ENCODE assay signal across 10 mouse cellular contexts in genomic region chr17:47600601-47601388, GRCm38 (mm10). TPM values are rescaled to one million over a fixed set of nuclear protein-coding genes. Genes with fewer than 3 reads are reported as not detected.
DNase-seq lines count a peak whose midpoint lies in the region; ATAC-seq and TF ChIP-seq lines count a peak whose summit lies in the region.
"Had no signal": no experiment of that assay in that cellular context is flagged by ENCODE, and none has a peak within 500 bp of the region (broad histone marks: within the 10 kb centered on the region; RNA-seq: fewer than 3 reads in every experiment).

No protein-coding gene starts in this region.

- intact Hi-C loops in gastrocnemius, adult 2 months (cut with DNase I), result no loop called here
- intact Hi-C loops in gastrocnemius, postnatal 36 days (cut with DNase I), result no loop called here

- H3K36me3 ChIP-seq in liver, postnatal 0 days (replicated peaks; ENCODE audit: insufficient read depth, low read length), result peaks cover 80% of the 10 kb centered on the region

- peaks cover 13% of the 10 kb centered on the region for H3K4me1 ChIP-seq in brown adipose tissue, adult 24 weeks (ENCODE audit: control insufficient read depth, insufficient read depth, insufficient read length, low read length)
- H3K4me1 ChIP-seq in liver, postnatal 0 days (ENCODE audit: insufficient read depth), result peaks cover 40% of the 10 kb centered on the region

- no peak overlapping the region for H3K4me3 ChIP-seq in gastrocnemius, adult 2 months
- H3K4me3 ChIP-seq in brown adipose tissue, adult 24 weeks (ENCODE audit: insufficient read depth, low read depth, low read length), result no peak overlapping the region
- no peak overlapping the region for H3K4me3 ChIP-seq in liver, postnatal 0 days (ENCODE audit: low read depth, low read length)
- H3K4me3 ChIP-seq: hindbrain, embryonic 12.5 days had no signal

- H3K9ac ChIP-seq in liver, postnatal 0 days (replicated peaks), result no peak overlapping the region
- H3K9ac ChIP-seq: hindbrain, embryonic 12.5 days had no signal

- peak overlapping the region; percentile 88 for H3K27ac ChIP-seq in gastrocnemius, adult 2 months
- peak overlapping the region; percentile 17 for H3K27ac ChIP-seq in brown adipose tissue, adult 24 weeks (replicated peaks; ENCODE audit: low read depth, low read length)
- H3K27ac ChIP-seq in liver, postnatal 0 days (ENCODE audit: low read depth), result peak overlapping the region; percentile 93

- no peak for ATAC-seq in liver, postnatal 0 days

- no peaks in the 10 kb centered on the region for H3K27me3 ChIP-seq in liver, postnatal 0 days (ENCODE audit: insufficient read depth, low read length)
- H3K27me3 ChIP-seq: hindbrain, embryonic 12.5 days had no signal

- no peaks in the 10 kb centered on the region for H3K9me3 ChIP-seq in liver, postnatal 0 days (ENCODE audit: low read length)
- H3K9me3 ChIP-seq: hindbrain, embryonic 12.5 days had no signal

- DNase-seq in gastrocnemius, adult 2 months, result no peak
- DNase-seq in gastrocnemius, adult 18-20 months (ENCODE audit: low spot score), result no peak
- DNase-seq in CD4-positive helper T cell, adult 2 months (ENCODE audit: low read depth, low spot score), result peak; percentile 87
- DNase-seq in liver, postnatal 0 days, result no peak
- DNase-seq in right cerebral cortex, postnatal 36 days (ENCODE audit: low spot score in 2 of 2), result no peak
- no peak for DNase-seq in adrenal gland, postnatal 14 days
- no peak for DNase-seq in gastrocnemius, postnatal 36 days
- DNase-seq: cerebellum, adult 9-11 months had no signal

- TF ChIP-seq CTCF in gastrocnemius, adult 2 months (IDR thresholded peaks at IDR 0.05), result no peak
- no peak for TF ChIP-seq CTCF in liver, postnatal 0 days (IDR thresholded peaks at IDR 0.05; ENCODE audit: low read depth)

- WGBS in liver, postnatal 0 days (ENCODE audit: insufficient replicate concordance), result 75% methylated on average over 13 of the region's 13 CpGs

- no peak for TF ChIP-seq EP300 in liver, postnatal 0 days (IDR thresholded peaks at IDR 0.05; ENCODE audit: low read depth)

- H3K4me2 ChIP-seq in liver, postnatal 0 days (ENCODE audit: low read depth, low read length), result no peak overlapping the region
- H3K4me2 ChIP-seq: hindbrain, embryonic 12.5 days had no signal

RNA-seq across cellular contexts. Expression of gene Bysl, which starts 10.5 kb away (rescaled TPM):
- 10 to 100 TPM; 14.2 to 16.0 TPM for total RNA-seq in gastrocnemius, adult 2 months (2021)
- total RNA-seq in gastrocnemius, adult 18-20 months (2021), result 10 to 100 TPM; 13.9 to 15.3 TPM
- polyA plus RNA-seq in brown adipose tissue, adult 24 weeks (2012; ENCODE audit: insufficient read depth, insufficient read length, missing spikeins), result 8.6 and 11.0 TPM in 2 replicates
- 8.9 and 10.6 TPM in 2 replicates for polyA plus RNA-seq in liver, postnatal 0 days (2015; fragmentation: Nextera tagmentation; extraction: Ambion mirVana)
- total RNA-seq in adrenal gland, postnatal 14 days (2021), result 19.7 and 21.6 TPM in 2 replicates
- 10 to 100 TPM; 13.8 to 14.2 TPM for total RNA-seq in gastrocnemius, postnatal 36 days (2021)

RNA-seq across cellular contexts. Expression of gene Med20, which starts 10.6 kb away (rescaled TPM):
- total RNA-seq in gastrocnemius, adult 2 months (2021), result 10 to 100 TPM; 17.9 to 18.3 TPM
- 10 to 100 TPM; 14.7 to 15.4 TPM for total RNA-seq in gastrocnemius, adult 18-20 months (2021)
- 10.7 and 18.0 TPM in 2 replicates for polyA plus RNA-seq in brown adipose tissue, adult 24 weeks (2012; ENCODE audit: insufficient read depth, insufficient read length, missing spikeins)
- polyA plus RNA-seq in liver, postnatal 0 days (2015; fragmentation: Nextera tagmentation; extraction: Ambion mirVana), result 13.5 and 14.4 TPM in 2 replicates
- 39.3 and 39.8 TPM in 2 replicates for total RNA-seq in adrenal gland, postnatal 14 days (2021)
- total RNA-seq in gastrocnemius, postnatal 36 days (2021), result 10 to 100 TPM; 12.9 to 14.9 TPM

RNA-seq across cellular contexts. Expression of gene Gm20517, which starts 10.6 kb away (rescaled TPM):
- total RNA-seq in gastrocnemius, adult 2 months (2021), result 1 to 10 TPM in 1 of 2 experiments, under 1 TPM in 1; 0.82 to 2.4 TPM
- 1 to 10 TPM; 1.6 to 2.6 TPM for total RNA-seq in gastrocnemius, adult 18-20 months (2021)
- 1.2 and 5.0 TPM in 2 replicates for polyA plus RNA-seq in brown adipose tissue, adult 24 weeks (2012; ENCODE audit: insufficient read depth, insufficient read length, missing spikeins)
- 0.79 and 0.82 TPM in 2 replicates for polyA plus RNA-seq in liver, postnatal 0 days (2015; fragmentation: Nextera tagmentation; extraction: Ambion mirVana)
- 3.0 and 3.3 TPM in 2 replicates for total RNA-seq in adrenal gland, postnatal 14 days (2021)
- total RNA-seq in gastrocnemius, postnatal 36 days (2021), result 1 to 10 TPM in 1 of 2 experiments, under 1 TPM in 1; 0.42 to 1.3 TPM

RNA-seq across cellular contexts. Expression of gene Usp49, which starts 29.7 kb away (rescaled TPM):
- 1 to 10 TPM; 3.1 to 4.5 TPM for total RNA-seq in gastrocnemius, adult 2 months (2021)
- 1 to 10 TPM; 3.0 to 3.5 TPM for total RNA-seq in gastrocnemius, adult 18-20 months (2021)
- polyA plus RNA-seq in brown adipose tissue, adult 24 weeks (2012; ENCODE audit: insufficient read depth, insufficient read length, missing spikeins), result 2.1 and 3.3 TPM in 2 replicates
- polyA plus RNA-seq in liver, postnatal 0 days (2015; fragmentation: Nextera tagmentation; extraction: Ambion mirVana), result 1.2 and 1.6 TPM in 2 replicates
- total RNA-seq in adrenal gland, postnatal 14 days (2021), result 6.8 and 7.8 TPM in 2 replicates
- total RNA-seq in gastrocnemius, postnatal 36 days (2021), result 1 to 10 TPM; 3.2 to 3.3 TPM

Comparison
In these comparisons a context has a peak if more than half of its experiments do, and no peak if none do; other contexts are left out.
1. H3K27ac ChIP-seq: peak in every context shown above with its lines; median percentile 93 in liver, postnatal 0 days; 88 in gastrocnemius, adult 2 months; 17 in brown adipose tissue, adult 24 weeks.